Mouse (Mus musculus) lung, embryonic 14.5 days (tissue): Measurements from ENCODE around the gene Ankrd11. TPM values are rescaled to one million over a fixed set of nuclear protein-coding genes. Genes with fewer than 3 reads are reported as not detected.

Source experiments
- ATAC-seq: fragments of 200-750 bp; cut with Nextera tagmentation; 2 replicates; pipeline ENCODE4 v1.8.0; 2017; ENCODE audit warnings: mild to moderate bottlenecking, moderate TSS enrichment, moderate library complexity; ENCODE audit not compliant: insufficient read depth
- DNase-seq: peaks from one replicate; pipeline ENCODE4 v3.0.0-alpha.2; 2015
- H3K27ac ChIP-seq: fragments of 300-500 bp; sonication (generic); 2 replicates; pipeline ENCODE4 v1.5.1; 2014; ENCODE audit warnings: low read depth, mild to moderate bottlenecking, moderate library complexity
- H3K27me3 ChIP-seq: fragments of 300-500 bp; sonication (generic); 2 replicates; pipeline ENCODE4 v1.6.1; 2014; ENCODE audit warnings: low read length, control low read depth; ENCODE audit not compliant: insufficient read depth
- H3K36me3 ChIP-seq: fragments of 300-500 bp; sonication (generic); 2 replicates; pipeline ENCODE4 v1.6.1; 2014; ENCODE audit warnings: control low read depth; ENCODE audit not compliant: insufficient read depth
- H3K4me1 ChIP-seq: fragments of 300-500 bp; sonication (generic); 2 replicates; pipeline ENCODE4 v1.6.1; 2014; ENCODE audit warnings: antibody characterized with exemption, control low read depth; ENCODE audit not compliant: insufficient read depth
- H3K4me2 ChIP-seq: fragments of 300-500 bp; sonication (generic); 2 replicates; pipeline ENCODE4 v1.6.1; 2014; ENCODE audit warnings: mild to moderate bottlenecking
- H3K4me3 ChIP-seq: fragments of 300-500 bp; sonication (generic); 2 replicates; pipeline ENCODE4 v1.5.1; 2014; ENCODE audit warnings: low read depth, low read length
- H3K9ac ChIP-seq: fragments of 300-500 bp; sonication (generic); 2 replicates; pipeline ENCODE4 v1.6.1; 2014
- H3K9me3 ChIP-seq: fragments of 300-500 bp; sonication (generic); 2 replicates; pipeline ENCODE4 v1.6.1; 2016; ENCODE audit warnings: low read depth, low read length, control low read depth
- CTCF ChIP-seq: IDR thresholded peaks from 2 replicates; pipeline ENCODE4 v1.5.1; 2016; ENCODE audit warnings: antibody characterized with exemption, low read depth
- WGBS: fragments of 180-500 bp; shearing (Covaris S2); extraction: QIAGEN DNeasy Blood & Tissue Kit; methylation state at CpG from one replicate; pipeline ENCODE4 v1.1.7; 2014; 5-methylcytosine and 5-hydroxymethylcytosine counted together
- polyA plus RNA-seq: library from polyadenylated mRNA; unstranded; fragments of >200 nt; fragmentation: Nextera tagmentation; extraction: Ambion mirVana; gene quantifications from 2 replicates; pipeline ENCODE4 v1.2.1, GENCODE M21; 2014

Ankrd11 gene
- polyA plus RNA-seq, 1 experiment from 2014 or later = 94.6 TPM

GRCm38 (mm10) chr8:122904496-122904895 lies 137.6 kb downstream of the Ankrd11 start:
- H3K27ac ChIP-seq = no peak overlapping the region
- WGBS = 92% methylated on average over 11 of the region's 11 CpGs
- H3K9ac ChIP-seq = no peak overlapping the region
- H3K4me3 ChIP-seq = no peak overlapping the region
- no peak for TF ChIP-seq CTCF
- DNase-seq (no peak), ATAC-seq (no peak)
- H3K36me3 ChIP-seq = peaks cover 28% of the 10 kb centered on the region
- no peak overlapping the region for H3K4me2 ChIP-seq
- no peaks in the 10 kb centered on the region for H3K9me3 ChIP-seq
- no peaks in the 10 kb centered on the region for H3K4me1 ChIP-seq
- no peaks in the 10 kb centered on the region for H3K27me3 ChIP-seq

- no peak overlapping the region for H3K4me3 ChIP-seq
- peaks cover 36% of the 10 kb centered on the region for H3K36me3 ChIP-seq
- no peak overlapping the region for H3K4me2 ChIP-seq
- H3K4me1 ChIP-seq = no peaks in the 10 kb centered on the region
- DNase-seq (no peak), ATAC-seq (no peak)
- no peak overlapping the region for H3K9ac ChIP-seq
- 71% methylated on average over 5 of the region's 5 CpGs for WGBS
- no peak for TF ChIP-seq CTCF
- H3K27ac ChIP-seq = no peak overlapping the region
- H3K27me3 ChIP-seq = no peaks in the 10 kb centered on the region
- no peaks in the 10 kb centered on the region for H3K9me3 ChIP-seq
Measured at GRCm38 (mm10) chr8:122903002-122903401, 139.1 kb downstream of the Ankrd11 start.

DNA sequence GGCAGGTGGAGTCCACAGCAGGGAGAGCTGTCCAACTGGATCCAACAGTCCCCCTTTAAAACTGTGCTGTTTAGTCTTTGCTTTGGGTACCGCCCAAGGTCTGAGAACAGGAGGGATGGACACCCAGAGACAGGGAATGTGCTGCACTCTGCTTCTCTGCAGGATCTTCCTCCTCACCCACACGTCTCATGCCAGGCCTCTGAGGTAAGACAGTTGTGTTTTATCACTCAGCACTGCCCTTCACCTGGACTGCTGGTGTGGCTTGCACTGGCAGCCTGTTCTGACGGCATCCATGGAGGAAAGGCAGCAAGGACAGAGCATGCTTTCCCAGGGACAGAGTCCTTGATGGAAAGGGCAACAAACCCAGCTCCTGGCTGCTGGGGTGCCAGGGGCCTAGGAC lies 139.5 kb downstream of the Ankrd11 start:
- DNase-seq (no peak), ATAC-seq (no peak)
- H3K27ac ChIP-seq = no peak overlapping the region

DNA sequence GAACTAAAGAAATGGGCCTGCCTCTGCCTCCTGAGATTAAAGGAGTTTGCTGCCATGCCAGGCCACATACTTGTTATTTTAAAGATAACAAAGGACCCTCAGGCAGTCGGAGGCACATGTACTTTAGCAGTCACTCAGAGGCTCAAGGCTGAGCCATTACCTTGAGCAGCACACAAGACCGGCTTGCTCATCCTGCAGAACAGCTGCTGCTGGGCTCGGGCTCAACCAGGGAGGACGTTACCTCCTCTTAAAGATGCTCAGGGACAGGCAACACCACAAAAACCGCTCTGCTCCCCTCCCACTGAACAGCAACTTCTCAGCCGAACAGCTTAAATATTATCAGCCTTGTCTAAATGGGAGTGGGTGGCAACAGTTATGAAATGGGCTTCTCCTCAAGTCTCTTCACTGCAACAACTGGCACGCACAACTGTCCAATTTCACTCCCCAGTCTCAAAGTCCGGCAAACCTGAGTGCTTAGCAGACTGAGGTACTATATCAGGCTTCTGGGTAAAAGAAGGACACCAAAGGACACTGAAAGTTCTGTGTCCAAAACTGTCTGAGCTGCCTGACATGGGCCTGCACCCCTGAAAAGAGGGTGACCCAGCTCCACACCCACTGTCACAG lies 140.1 kb downstream of the Ankrd11 start:
- peaks cover 37% of the 10 kb centered on the region for H3K36me3 ChIP-seq

More for the DNA sequence above, 139.5 kb downstream of the Ankrd11 start:
- H3K4me3 ChIP-seq = no peak overlapping the region
- H3K27me3 ChIP-seq = no peaks in the 10 kb centered on the region
- H3K9ac ChIP-seq = no peak overlapping the region
- peaks cover 36% of the 10 kb centered on the region for H3K36me3 ChIP-seq
- no peak for TF ChIP-seq CTCF
- no peak overlapping the region for H3K4me2 ChIP-seq
- no peaks in the 10 kb centered on the region for H3K4me1 ChIP-seq
- WGBS = 76% methylated on average over 3 of the region's 3 CpGs
- H3K9me3 ChIP-seq = no peaks in the 10 kb centered on the region

GRCm38 (mm10) chr8:122901476-122901875 lies 140.6 kb downstream of the Ankrd11 start:
- H3K4me3 ChIP-seq = no peak overlapping the region
- H3K4me2 ChIP-seq = no peak overlapping the region
- WGBS = 86% methylated on average over 7 of the region's 7 CpGs
- no peak overlapping the region for H3K27ac ChIP-seq
- H3K36me3 ChIP-seq = peaks cover 42% of the 10 kb centered on the region
- no peaks in the 10 kb centered on the region for H3K9me3 ChIP-seq
- DNase-seq (no peak), ATAC-seq (no peak)
- H3K9ac ChIP-seq = no peak overlapping the region
- H3K4me1 ChIP-seq = no peaks in the 10 kb centered on the region
- TF ChIP-seq CTCF = no peak
- no peaks in the 10 kb centered on the region for H3K27me3 ChIP-seq

More for the DNA sequence above, 140.1 kb downstream of the Ankrd11 start:
- Histone ChIP-seq H3K27ac (no peak overlapping the region), H3K9ac (no peak overlapping the region), H3K4me2 (no peak overlapping the region), H3K4me1 (no peaks in the 10 kb centered on the region), H3K4me3 (no peak overlapping the region), H3K27me3 (no peaks in the 10 kb centered on the region), H3K9me3 (no peaks in the 10 kb centered on the region)
- TF ChIP-seq CTCF = no peak
- WGBS = 78% methylated on average over 8 of the region's 8 CpGs
- DNase-seq (no peak), ATAC-seq (no peak)

GRCm38 (mm10) chr8:122899085-122899484 lies 143.0 kb downstream of the Ankrd11 start:
- TF ChIP-seq CTCF = peak; percentile 8; the same call in 1 of the 2 replicates
- H3K27me3 ChIP-seq = no peaks in the 10 kb centered on the region
- 77% methylated on average over 5 of the region's 5 CpGs for WGBS
- peaks cover 66% of the 10 kb centered on the region for H3K36me3 ChIP-seq
- no peaks in the 10 kb centered on the region for H3K9me3 ChIP-seq
- no peaks in the 10 kb centered on the region for H3K4me1 ChIP-seq
- H3K4me3 ChIP-seq = no peak overlapping the region
- H3K4me2 ChIP-seq = no peak overlapping the region
- H3K27ac ChIP-seq = no peak overlapping the region
- DNase-seq (no peak), ATAC-seq (no peak)
- no peak overlapping the region for H3K9ac ChIP-seq

DNA sequence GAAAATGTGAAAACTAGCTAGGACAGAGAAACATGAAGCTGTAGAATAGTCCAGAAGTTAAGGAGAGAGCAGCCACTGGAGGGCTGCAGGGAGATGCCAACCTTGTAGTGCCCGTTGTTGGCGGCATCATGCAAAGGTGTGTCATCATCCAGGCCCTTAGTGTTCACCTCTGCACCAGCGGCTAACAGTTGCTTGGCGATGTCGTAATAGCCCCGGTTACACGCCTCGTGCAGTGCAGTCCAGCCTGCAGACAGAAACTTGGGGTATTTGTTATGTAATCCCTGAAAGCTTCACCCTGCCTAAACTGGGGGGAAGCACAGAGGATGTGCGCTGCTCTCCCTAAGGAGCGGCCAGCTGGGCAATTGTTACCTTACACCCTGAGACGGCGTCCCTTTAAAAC lies 143.6 kb downstream of the Ankrd11 start:
- Histone ChIP-seq H3K4me3 (no peak overlapping the region), H3K9me3 (no peaks in the 10 kb centered on the region), H3K27me3 (no peaks in the 10 kb centered on the region), H3K4me2 (no peak overlapping the region), H3K9ac (no peak overlapping the region), H3K27ac (no peak overlapping the region), H3K4me1 (no peaks in the 10 kb centered on the region), H3K36me3 (peaks cover 72% of the 10 kb centered on the region)
- DNase-seq (no peak), ATAC-seq (no peak)
- no peak for TF ChIP-seq CTCF
- 95% methylated on average over 12 of the region's 12 CpGs for WGBS
